Mouse (Mus musculus): ENCODE results near the gene Tcf7.

DNA sequence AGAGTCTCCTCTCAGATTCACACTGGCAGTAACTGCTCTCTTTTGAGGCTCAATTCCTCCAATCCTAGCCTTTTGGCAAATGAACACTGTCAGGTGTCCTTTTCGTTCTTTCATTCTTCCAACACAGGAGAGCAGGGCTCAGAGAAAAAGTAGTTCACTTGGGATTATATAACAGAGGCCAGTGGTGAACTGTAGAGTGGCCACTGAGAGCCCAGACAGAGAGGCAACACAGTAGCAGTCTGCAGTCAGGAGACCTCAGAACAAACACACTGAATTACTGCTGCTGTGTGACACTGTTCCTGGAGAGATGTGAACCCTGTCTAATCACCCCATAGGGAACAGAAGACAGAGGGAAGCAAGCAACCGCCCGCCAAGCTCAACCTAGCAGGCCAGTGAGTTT lies 55.8 kb downstream of the Tcf7 start:
- no peak for TF ChIP-seq GATA1 (IDR thresholded peaks at IDR 0.05; ENCODE audit: borderline replicate concordance, low read length)
- no peak for TF ChIP-seq FLI1 (IDR thresholded peaks at IDR 0.05; ENCODE audit: low read length)

Measured in megakaryocyte, embryonic 14.5 days (primary cell).